Mouse (Mus musculus) right cerebral cortex, postnatal 4 days (tissue): ENCODE measurements around the gene Smim1.

ENCODE experiments used
- DNase-seq: peaks from one replicate; pipeline ENCODE4 v3.0.0-alpha.2; 2022

The Smim1 gene

GRCm38 (mm10) chr4:154025641-154026440 lies at the start of gene Smim1:
TSS of gene Smim1 (minus strand) at chr4:154026230.
- peak; percentile 65 for DNase-seq

GRCm38 (mm10) chr4:154071941-154072340 lies 45.9 kb upstream of the Smim1 start:
- DNase-seq, result no peak

GRCm38 (mm10) chr4:154071521-154071920 lies 45.5 kb upstream of the Smim1 start:
- DNase-seq, result no peak

GRCm38 (mm10) chr4:154070896-154071295 lies 44.9 kb upstream of the Smim1 start:
- DNase-seq, result no peak

GRCm38 (mm10) chr4:154064827-154065773 lies 39.1 kb upstream of the Smim1 start:
- no peak for DNase-seq

GRCm38 (mm10) chr4:154057696-154058095 lies 31.7 kb upstream of the Smim1 start:
- no peak for DNase-seq

GRCm38 (mm10) chr4:154056661-154057060 lies 30.6 kb upstream of the Smim1 start:
- no peak for DNase-seq

GRCm38 (mm10) chr4:154056046-154056445 lies 30.0 kb upstream of the Smim1 start:
- DNase-seq, result no peak

GRCm38 (mm10) chr4:154055482-154055881 lies 29.5 kb upstream of the Smim1 start:
- no peak for DNase-seq

- no peak for DNase-seq
Observed at GRCm38 (mm10) chr4:154053065-154053464, 27.0 kb upstream of the Smim1 start.

GRCm38 (mm10) chr4:154051401-154051800 lies 25.4 kb upstream of the Smim1 start:
- no peak for DNase-seq

GRCm38 (mm10) chr4:154045837-154046236 lies 19.8 kb upstream of the Smim1 start:
- no peak for DNase-seq

GRCm38 (mm10) chr4:154042577-154042976 lies 16.5 kb upstream of the Smim1 start, which contains the start of gene Ccdc27:
TSS of gene Ccdc27 (minus strand) at chr4:154042677.
- DNase-seq, result no peak

- no peak for DNase-seq
Observed at GRCm38 (mm10) chr4:154037123-154037522, 11.1 kb upstream of the Smim1 start.

GRCm38 (mm10) chr4:154028646-154029045 lies 2.6 kb upstream of the Smim1 start:
- no peak for DNase-seq

GRCm38 (mm10) chr4:154028066-154028465 lies 2.0 kb upstream of the Smim1 start:
- DNase-seq, result no peak

GRCm38 (mm10) chr4:154026441-154026761 lies 371 bp upstream of the Smim1 start:
- no peak for DNase-seq

- no peak for DNase-seq
Observed at GRCm38 (mm10) chr4:154024729-154025521, 1.1 kb downstream of the Smim1 start.

- no peak for DNase-seq
Observed at GRCm38 (mm10) chr4:154023754-154024601, 2.1 kb downstream of the Smim1 start.

GRCm38 (mm10) chr4:154022844-154023243 lies 3.2 kb downstream of the Smim1 start:
- no peak for DNase-seq

GRCm38 (mm10) chr4:154022407-154022806 lies 3.6 kb downstream of the Smim1 start:
- DNase-seq, result no peak

GRCm38 (mm10) chr4:154021432-154021831 lies 4.6 kb downstream of the Smim1 start:
- peak; percentile 25 for DNase-seq
